ENCODE assay signal across 8 mouse cellular contexts in the genomic region with DNA sequence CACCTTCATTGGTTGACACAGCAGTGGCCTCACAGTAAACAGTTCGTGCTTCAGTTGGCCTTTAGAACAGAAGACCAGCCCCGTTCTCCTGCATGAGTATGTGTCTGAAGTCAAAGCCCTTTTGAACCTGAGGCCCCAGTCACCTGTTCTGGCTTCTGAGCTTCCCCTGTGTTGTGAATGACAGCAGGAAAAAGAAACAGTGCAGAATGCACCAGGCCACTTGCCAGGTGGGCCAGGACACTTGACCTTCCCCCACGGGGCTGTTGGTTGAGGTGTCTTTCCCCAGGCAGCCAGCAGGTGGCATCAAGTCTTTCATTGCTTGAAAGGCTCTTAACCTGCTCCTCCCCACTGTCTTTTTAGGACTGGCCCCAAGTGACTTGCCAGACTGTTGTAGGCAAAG.
A peak's percentile ranks its signal among the peaks of the same experiment; 100 is the strongest.
DNase-seq lines count a peak whose midpoint lies in the region; ATAC-seq and TF ChIP-seq lines count a peak whose summit lies in the region.

No protein-coding gene starts in this region.

- H3K9ac ChIP-seq in hindbrain, postnatal 0 days (replicated peaks; ENCODE audit: low read length) = no peak overlapping the region
- no peak overlapping the region for H3K9ac ChIP-seq in hindbrain, embryonic 12.5 days

- peak; percentile 77 for TF ChIP-seq CTCF in hindbrain, postnatal 0 days (IDR thresholded peaks at IDR 0.05; ENCODE audit: low read depth)

- peaks cover 3% of the 10 kb centered on the region; the same call in 1 of the 2 replicates for H3K36me3 ChIP-seq in hindbrain, postnatal 0 days (ENCODE audit: insufficient read depth, low read length)
- H3K36me3 ChIP-seq in hindbrain, embryonic 12.5 days = no peaks in the 10 kb centered on the region

- H3K4me1 ChIP-seq in hindbrain, postnatal 0 days (ENCODE audit: insufficient read depth, low read length) = no peaks in the 10 kb centered on the region
- H3K4me1 ChIP-seq in hindbrain, embryonic 12.5 days = no peaks in the 10 kb centered on the region

- no peaks in the 10 kb centered on the region for H3K9me3 ChIP-seq in hindbrain, postnatal 0 days (ENCODE audit: low read length)
- no peaks in the 10 kb centered on the region for H3K9me3 ChIP-seq in hindbrain, embryonic 12.5 days (replicated peaks)

- H3K27ac ChIP-seq in hindbrain, postnatal 0 days = no peak overlapping the region
- no peak overlapping the region for H3K27ac ChIP-seq in hindbrain, embryonic 12.5 days

- no peaks in the 10 kb centered on the region for H3K27me3 ChIP-seq in hindbrain, postnatal 0 days (ENCODE audit: insufficient read depth, low read length)
- H3K27me3 ChIP-seq in hindbrain, embryonic 12.5 days = no peaks in the 10 kb centered on the region

- 63% methylated on average over 3 of the region's 3 CpGs for WGBS in hindbrain, postnatal 0 days
- 65% methylated on average over 3 of the region's 3 CpGs for WGBS in hindbrain, embryonic 12.5 days

- no peak overlapping the region for H3K4me3 ChIP-seq in hindbrain, postnatal 0 days (ENCODE audit: low read length)
- no peak overlapping the region for H3K4me3 ChIP-seq in hindbrain, embryonic 12.5 days

- DNase-seq in hindbrain, postnatal 0 days (ENCODE audit: low spot score) = peak; percentile 59
- peak; percentile 32 for DNase-seq in CD4-positive helper T cell, adult 2 months (ENCODE audit: low read depth, low spot score)
- peak; percentile 56 to 73 for DNase-seq in adrenal gland, postnatal 36 days
- peak; percentile 85 to 88 for DNase-seq in kidney, postnatal 4 days
- DNase-seq in c-Kit-positive CD71-positive TER-119-positive erythroid progenitor cells, embryonic 14.5 days (ENCODE audit: low spot score) = no peak

- no peak overlapping the region for H3K4me2 ChIP-seq in hindbrain, postnatal 0 days (ENCODE audit: low read depth, low read length)
- H3K4me2 ChIP-seq in hindbrain, embryonic 12.5 days (replicated peaks) = no peak overlapping the region

- ATAC-seq in hindbrain, postnatal 0 days = no peak
- no peak for ATAC-seq in hindbrain, embryonic 12.5 days (ENCODE audit: low FRiP score)
- ATAC-seq in erythroid progenitor cell, adult 5-6 weeks (replicated peaks; ENCODE audit: low FRiP score, poor library complexity, severe bottlenecking) = 0 out of 2 replicates have a peak, but pooled peaks have one; percentile 34
- ATAC-seq in neutrophil, adult 5-6 weeks (ENCODE audit: extremely low read depth, insufficient number of reproducible peaks, low FRiP score, poor library complexity, severe bottlenecking) = peak; percentile 57

Comparison
In these comparisons a context has a peak if more than half of its experiments do, and no peak if none do; other contexts are left out.
1. ATAC-seq: peak in erythroid progenitor cell, adult 5-6 weeks (single experiment) and neutrophil, adult 5-6 weeks (single experiment); none in hindbrain, postnatal 0 days (single experiment) and hindbrain, embryonic 12.5 days (single experiment).